Mouse (Mus musculus) olfactory bulb, adult 2 months (tissue): ENCODE data around the gene Dab2ip.

Source experiments
- CTCF ChIP-seq: fragments of 200-500 bp; IDR thresholded peaks from 2 replicates; pipeline ENCODE4 v1.5.1; 2012; ENCODE audit warnings: low read depth, mild to moderate bottlenecking, low read length, moderate library complexity; ENCODE audit not compliant: insufficient read depth
- POLR2A ChIP-seq: fragments of 200-500 bp; IDR thresholded peaks from 2 replicates; pipeline ENCODE4 v1.6.1; 2012; ENCODE audit warnings: mild to moderate bottlenecking, low read depth, low read length, moderate library complexity; ENCODE audit not compliant: insufficient read depth

- no peak for TF ChIP-seq CTCF
- no peak for TF ChIP-seq POLR2A
Measured at GRCm38 (mm10) chr2:35731671-35732449, 173.8 kb downstream of the Dab2ip start.
